Mouse (Mus musculus): ENCODE data around the gene Tanc2. TPM values are rescaled to one million over a fixed set of nuclear protein-coding genes. Genes with fewer than 3 reads are reported as not detected.

The Tanc2 gene
- polyA plus RNA-seq, 1 experiment from 2014 or later = 24.1 TPM

- no peaks in the 10 kb centered on the region for H3K36me3 ChIP-seq (ENCODE audit: control insufficient read depth, insufficient read depth, low read length)
- H3K9ac ChIP-seq (ENCODE audit: low read length) = no peak overlapping the region
- no peak for ATAC-seq (ENCODE audit: insufficient number of reproducible peaks, insufficient read depth, low FRiP score, low read depth)
- no peak overlapping the region for H3K27ac ChIP-seq (replicated peaks in 1 of 2; ENCODE audit: control insufficient read depth in 1 of 2, insufficient read depth in 1 of 2, low read depth in 2 of 2, low read length in 2 of 2)
- no peaks in the 10 kb centered on the region for H3K27me3 ChIP-seq (ENCODE audit: control insufficient read depth, insufficient read depth, low read length)
- peaks cover 2 to 20% of the 10 kb centered on the region in 2 experiments for H3K4me1 ChIP-seq (ENCODE audit: control insufficient read depth in 2 of 2, insufficient read depth in 2 of 2, low read length in 2 of 2)
- no peak overlapping the region for H3K4me2 ChIP-seq (ENCODE audit: low read length)
- H3K4me3 ChIP-seq (ENCODE audit: control insufficient read depth in 1 of 2, insufficient read depth in 1 of 2, low read depth in 1 of 2, low read length in 2 of 2) = no peak overlapping the region
- 76% methylated on average over 9 of the region's 9 CpGs for WGBS
- H3K9me3 ChIP-seq (ENCODE audit: control insufficient read depth, low read length) = no peaks in the 10 kb centered on the region
These were observed 40.3 kb upstream of the Tanc2 start for GRCm38 (mm10) chr11:105549164-105550121.

- H3K9me3 ChIP-seq (ENCODE audit: control insufficient read depth, low read length) = no peaks in the 10 kb centered on the region
- H3K27me3 ChIP-seq (ENCODE audit: control insufficient read depth, insufficient read depth, low read length) = no peaks in the 10 kb centered on the region
- H3K4me2 ChIP-seq (ENCODE audit: low read length) = no peak overlapping the region
- H3K36me3 ChIP-seq (ENCODE audit: control insufficient read depth, insufficient read depth, low read length) = no peaks in the 10 kb centered on the region
- ATAC-seq (ENCODE audit: insufficient number of reproducible peaks, insufficient read depth, low FRiP score, low read depth) = no peak
- peaks cover 0 to 4% of the 10 kb centered on the region in 2 experiments; a peak in 2 of 4 replicates for H3K4me1 ChIP-seq (ENCODE audit: control insufficient read depth in 2 of 2, insufficient read depth in 2 of 2, low read length in 2 of 2)
- no peak overlapping the region for H3K9ac ChIP-seq (ENCODE audit: low read length)
- no peak overlapping the region for H3K4me3 ChIP-seq (ENCODE audit: control insufficient read depth in 1 of 2, insufficient read depth in 1 of 2, low read depth in 1 of 2, low read length in 2 of 2)
- 71% methylated on average over 8 of the region's 8 CpGs for WGBS
- no peak overlapping the region for H3K27ac ChIP-seq (replicated peaks in 1 of 2; ENCODE audit: control insufficient read depth in 1 of 2, insufficient read depth in 1 of 2, low read depth in 2 of 2, low read length in 2 of 2)
These were observed 32.5 kb upstream of the Tanc2 start for GRCm38 (mm10) chr11:105557285-105557684.

GRCm38 (mm10) chr11:105558091-105558490 lies 31.7 kb upstream of the Tanc2 start:
- Histone ChIP-seq H3K4me3 (ENCODE audit: control insufficient read depth in 1 of 2, insufficient read depth in 1 of 2, low read depth in 1 of 2, low read length in 2 of 2) (no peak overlapping the region), H3K4me1 (ENCODE audit: control insufficient read depth in 2 of 2, insufficient read depth in 2 of 2, low read length in 2 of 2) (peaks cover 0 to 4% of the 10 kb centered on the region in 2 experiments; a peak in 2 of 4 replicates), H3K4me2 (ENCODE audit: low read length) (no peak overlapping the region), H3K9me3 (ENCODE audit: control insufficient read depth, low read length) (no peaks in the 10 kb centered on the region), H3K9ac (ENCODE audit: low read length) (no peak overlapping the region), H3K36me3 (ENCODE audit: control insufficient read depth, insufficient read depth, low read length) (no peaks in the 10 kb centered on the region), H3K27ac (replicated peaks in 1 of 2; ENCODE audit: control insufficient read depth in 1 of 2, insufficient read depth in 1 of 2, low read depth in 2 of 2, low read length in 2 of 2) (no peak overlapping the region), H3K27me3 (ENCODE audit: control insufficient read depth, insufficient read depth, low read length) (no peaks in the 10 kb centered on the region)
- no peak for ATAC-seq (ENCODE audit: insufficient number of reproducible peaks, insufficient read depth, low FRiP score, low read depth)

- H3K4me3 ChIP-seq (ENCODE audit: control insufficient read depth in 1 of 2, insufficient read depth in 1 of 2, low read depth in 1 of 2, low read length in 2 of 2) = no peak overlapping the region
- no peak overlapping the region for H3K27ac ChIP-seq (replicated peaks in 1 of 2; ENCODE audit: control insufficient read depth in 1 of 2, insufficient read depth in 1 of 2, low read depth in 2 of 2, low read length in 2 of 2)
- 46% methylated on average over 6 of the region's 6 CpGs for WGBS
- H3K36me3 ChIP-seq (ENCODE audit: control insufficient read depth, insufficient read depth, low read length) = no peaks in the 10 kb centered on the region
- no peaks in the 10 kb centered on the region for H3K9me3 ChIP-seq (ENCODE audit: control insufficient read depth, low read length)
- H3K4me2 ChIP-seq (ENCODE audit: low read length) = no peak overlapping the region
- ATAC-seq (ENCODE audit: insufficient number of reproducible peaks, insufficient read depth, low FRiP score, low read depth) = no peak
- H3K9ac ChIP-seq (ENCODE audit: low read length) = no peak overlapping the region
- peaks cover 0 to 4% of the 10 kb centered on the region in 2 experiments; a peak in 2 of 4 replicates for H3K4me1 ChIP-seq (ENCODE audit: control insufficient read depth in 2 of 2, insufficient read depth in 2 of 2, low read length in 2 of 2)
- H3K27me3 ChIP-seq (ENCODE audit: control insufficient read depth, insufficient read depth, low read length) = no peaks in the 10 kb centered on the region
These were observed 30.8 kb upstream of the Tanc2 start for GRCm38 (mm10) chr11:105558803-105559505.

- no peak overlapping the region for H3K9ac ChIP-seq (ENCODE audit: low read length)
- no peak overlapping the region for H3K27ac ChIP-seq (replicated peaks in 1 of 2; ENCODE audit: control insufficient read depth in 1 of 2, insufficient read depth in 1 of 2, low read depth in 2 of 2, low read length in 2 of 2)
- no peaks in the 10 kb centered on the region for H3K9me3 ChIP-seq (ENCODE audit: control insufficient read depth, low read length)
- H3K4me1 ChIP-seq (ENCODE audit: control insufficient read depth in 2 of 2, insufficient read depth in 2 of 2, low read length in 2 of 2) = peaks cover 0 to 4% of the 10 kb centered on the region in 2 experiments; a peak in 2 of 4 replicates
- no peak overlapping the region for H3K4me2 ChIP-seq (ENCODE audit: low read length)
- WGBS = 78% methylated on average over 3 of the region's 3 CpGs
- H3K36me3 ChIP-seq (ENCODE audit: control insufficient read depth, insufficient read depth, low read length) = no peaks in the 10 kb centered on the region
- ATAC-seq (ENCODE audit: insufficient number of reproducible peaks, insufficient read depth, low FRiP score, low read depth) = no peak
- no peaks in the 10 kb centered on the region for H3K27me3 ChIP-seq (ENCODE audit: control insufficient read depth, insufficient read depth, low read length)
- H3K4me3 ChIP-seq (ENCODE audit: control insufficient read depth in 1 of 2, insufficient read depth in 1 of 2, low read depth in 1 of 2, low read length in 2 of 2) = no peak overlapping the region
These were observed 26.2 kb upstream of the Tanc2 start for GRCm38 (mm10) chr11:105563546-105563945.

- Histone ChIP-seq H3K4me1 (ENCODE audit: control insufficient read depth in 2 of 2, insufficient read depth in 2 of 2, low read length in 2 of 2) (no peaks in the 10 kb centered on the region), H3K27ac (replicated peaks in 1 of 2; ENCODE audit: control insufficient read depth in 1 of 2, insufficient read depth in 1 of 2, low read depth in 2 of 2, low read length in 2 of 2) (no peak overlapping the region), H3K9me3 (ENCODE audit: control insufficient read depth, low read length) (no peaks in the 10 kb centered on the region), H3K27me3 (ENCODE audit: control insufficient read depth, insufficient read depth, low read length) (no peaks in the 10 kb centered on the region), H3K4me3 (ENCODE audit: control insufficient read depth in 1 of 2, insufficient read depth in 1 of 2, low read depth in 1 of 2, low read length in 2 of 2) (no peak overlapping the region), H3K36me3 (ENCODE audit: control insufficient read depth, insufficient read depth, low read length) (no peaks in the 10 kb centered on the region), H3K4me2 (ENCODE audit: low read length) (no peak overlapping the region), H3K9ac (ENCODE audit: low read length) (no peak overlapping the region)
- WGBS = 71% methylated on average over 1 of the region's 1 CpGs
- no peak for ATAC-seq (ENCODE audit: insufficient number of reproducible peaks, insufficient read depth, low FRiP score, low read depth)
These were observed 22.6 kb upstream of the Tanc2 start for GRCm38 (mm10) chr11:105567221-105567641.

- Histone ChIP-seq H3K9me3 (ENCODE audit: control insufficient read depth, low read length) (no peaks in the 10 kb centered on the region), H3K4me2 (ENCODE audit: low read length) (no peak overlapping the region), H3K36me3 (ENCODE audit: control insufficient read depth, insufficient read depth, low read length) (no peaks in the 10 kb centered on the region), H3K27me3 (ENCODE audit: control insufficient read depth, insufficient read depth, low read length) (no peaks in the 10 kb centered on the region), H3K27ac (replicated peaks in 1 of 2; ENCODE audit: control insufficient read depth in 1 of 2, insufficient read depth in 1 of 2, low read depth in 2 of 2, low read length in 2 of 2) (no peak overlapping the region), H3K4me3 (ENCODE audit: control insufficient read depth in 1 of 2, insufficient read depth in 1 of 2, low read depth in 1 of 2, low read length in 2 of 2) (no peak overlapping the region), H3K9ac (ENCODE audit: low read length) (no peak overlapping the region), H3K4me1 (ENCODE audit: control insufficient read depth in 2 of 2, insufficient read depth in 2 of 2, low read length in 2 of 2) (0 out of 4 replicates have a peak, but pooled peaks cover 2% of the 10 kb centered on the region in 2 experiments)
- WGBS = 69% methylated on average over 8 of the region's 8 CpGs
- no peak for ATAC-seq (ENCODE audit: insufficient number of reproducible peaks, insufficient read depth, low FRiP score, low read depth)
These were observed 17.8 kb upstream of the Tanc2 start for GRCm38 (mm10) chr11:105571996-105572395.

Data from heart, embryonic 14.5 days (tissue).